Mouse (Mus musculus) mouse trophoblast stem cell (cell line): ENCODE measurements around the gene Tgfbr3.

Experiments
- in situ Hi-C, 2 experiments: fragments of 300-500 bp; cut with MseI, MboI; formaldehyde crosslinking; loops; 2 replicates in 1 of 2; 3 replicates in 1 of 2; pipeline ENCODE4 v1.15.1; 2025

Gene Tgfbr3

GRCm38 (mm10) chr5:107283935-107284524 is 5.4 kb downstream of the Tgfbr3 start:
- in situ Hi-C loops, result loop anchor here in 1 of 2 experiments (25.0 kb wide), 1 partner anchor 422 kb away; no protein-coding TSS in a partner anchor

DNA sequence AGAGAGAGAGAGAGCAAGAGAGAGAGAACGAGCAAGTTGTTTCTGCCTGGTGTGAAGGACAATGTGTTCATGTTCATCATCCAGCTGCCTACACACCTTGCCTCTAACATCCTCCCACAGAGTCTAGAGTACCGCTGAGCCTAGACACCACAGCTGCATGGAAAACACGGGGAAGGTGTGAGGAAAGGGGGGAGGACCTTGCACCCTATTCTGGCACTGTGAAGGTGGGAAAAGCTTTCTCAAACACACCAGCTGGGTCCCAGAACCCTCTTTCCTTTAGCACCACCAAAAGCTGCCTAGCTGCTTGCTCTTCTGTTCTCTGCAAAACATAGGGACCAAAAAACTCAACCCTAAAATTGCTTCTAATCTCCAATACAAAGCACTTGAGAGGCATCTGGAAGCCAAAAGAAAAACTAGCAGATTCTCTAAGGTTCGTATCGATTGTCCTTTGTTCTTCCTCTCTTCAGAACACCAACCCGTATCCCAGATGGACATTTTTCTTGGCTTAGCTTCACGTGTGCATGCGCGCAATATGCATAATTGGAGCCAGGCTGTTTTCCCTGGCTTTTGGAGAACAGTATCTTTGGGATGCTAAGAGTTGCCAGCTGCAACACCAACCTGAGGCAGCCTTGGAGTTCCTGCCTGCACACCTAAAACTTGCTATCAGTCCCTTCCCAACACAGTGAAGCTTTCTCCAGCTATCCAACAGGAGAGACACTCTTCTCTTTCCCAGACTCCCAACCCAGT is 6.7 kb downstream of the Tgfbr3 start:
- in situ Hi-C loops, result loop anchor here in 1 of 2 experiments (25.0 kb wide), 1 partner anchor 420 kb away; no protein-coding TSS in a partner anchor

- in situ Hi-C loops, result loop anchor here in 1 of 2 experiments (25.0 kb wide), 1 partner anchor 417 kb away; no protein-coding TSS in a partner anchor
Observed at GRCm38 (mm10) chr5:107279263-107279662, 10.2 kb downstream of the Tgfbr3 start.

GRCm38 (mm10) chr5:107276186-107276585 is 13.2 kb downstream of the Tgfbr3 start:
- in situ Hi-C loops, result loop anchor here in 1 of 2 experiments (25.0 kb wide), 1 partner anchor 414 kb away; no protein-coding TSS in a partner anchor

DNA sequence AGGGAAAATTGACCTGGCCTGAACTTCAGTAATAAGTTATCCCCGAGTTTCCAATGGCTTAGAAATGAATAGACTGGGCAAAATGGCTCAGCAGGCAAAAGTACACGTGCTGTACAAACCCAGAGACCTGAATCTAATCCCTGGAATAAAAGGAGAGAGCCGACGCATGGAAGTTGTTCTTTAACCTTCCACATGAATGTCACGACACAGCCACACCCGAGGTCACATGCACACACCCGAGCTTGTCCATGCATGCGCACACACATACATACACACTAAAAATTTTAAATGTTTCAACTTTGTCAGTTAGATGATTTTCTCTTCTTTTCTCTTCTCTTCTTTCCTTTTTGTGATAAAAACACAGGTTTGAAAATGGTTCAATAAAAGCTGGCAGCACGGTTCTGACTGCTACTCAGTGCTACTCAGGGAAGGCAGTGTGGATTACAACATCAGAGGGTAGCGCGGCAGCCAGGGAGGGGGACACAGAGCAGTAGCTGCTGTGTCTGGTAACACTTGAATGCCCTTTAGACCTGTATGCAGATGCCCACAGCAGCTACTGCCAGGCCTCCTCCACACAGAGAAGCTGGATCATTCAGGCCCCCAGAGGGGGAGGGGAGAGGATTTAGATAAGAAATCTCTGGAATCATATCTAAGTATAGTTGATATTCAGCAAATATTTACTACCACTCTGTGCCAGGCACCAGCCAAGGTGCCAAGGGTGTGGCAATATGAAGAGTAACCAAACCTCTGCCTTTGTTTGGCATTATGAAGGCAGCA is 17.0 kb downstream of the Tgfbr3 start:
- in situ Hi-C loops, result no loop called here

DNA sequence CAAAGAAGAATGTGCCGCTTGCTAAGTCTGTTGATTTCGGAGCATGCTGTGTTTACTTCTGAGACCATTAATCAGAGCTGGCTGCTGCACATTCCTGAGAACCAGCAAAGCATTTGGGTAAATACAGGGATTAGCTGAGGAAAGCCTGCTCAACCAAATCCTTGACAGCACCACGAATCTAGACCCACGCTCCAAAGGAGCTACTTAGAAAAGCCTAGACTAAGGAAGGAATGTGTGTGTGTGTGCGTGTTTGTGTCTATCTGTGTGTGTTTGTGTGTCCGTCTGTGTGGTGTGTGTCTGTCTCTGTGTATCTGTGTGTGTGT is 20.5 kb downstream of the Tgfbr3 start:
- in situ Hi-C loops, result no loop called here

- in situ Hi-C loops, result no loop called here
Observed at GRCm38 (mm10) chr5:107268121-107269005, 21.1 kb downstream of the Tgfbr3 start.

DNA sequence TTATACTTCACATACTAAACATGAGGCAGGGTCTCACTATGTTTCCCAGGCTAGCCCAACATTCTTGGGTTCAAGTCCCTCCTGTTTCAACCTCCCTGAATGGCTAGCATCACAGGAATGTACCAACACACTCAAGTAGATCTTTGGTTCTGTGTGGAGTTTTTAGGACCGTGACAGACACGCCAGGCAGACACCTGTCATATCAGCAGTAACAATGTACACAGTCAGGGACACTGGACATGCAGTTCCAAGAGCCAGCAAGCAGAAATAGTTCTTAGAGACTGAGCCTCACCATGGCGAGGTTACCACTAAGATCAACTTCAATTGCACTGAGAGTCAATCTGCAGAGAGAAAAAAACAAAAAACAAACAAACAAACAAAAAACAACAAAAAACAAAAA is 22.9 kb downstream of the Tgfbr3 start:
- in situ Hi-C loops, result no loop called here

- in situ Hi-C loops, result no loop called here
Observed at GRCm38 (mm10) chr5:107264426-107265360, 24.7 kb downstream of the Tgfbr3 start.

DNA sequence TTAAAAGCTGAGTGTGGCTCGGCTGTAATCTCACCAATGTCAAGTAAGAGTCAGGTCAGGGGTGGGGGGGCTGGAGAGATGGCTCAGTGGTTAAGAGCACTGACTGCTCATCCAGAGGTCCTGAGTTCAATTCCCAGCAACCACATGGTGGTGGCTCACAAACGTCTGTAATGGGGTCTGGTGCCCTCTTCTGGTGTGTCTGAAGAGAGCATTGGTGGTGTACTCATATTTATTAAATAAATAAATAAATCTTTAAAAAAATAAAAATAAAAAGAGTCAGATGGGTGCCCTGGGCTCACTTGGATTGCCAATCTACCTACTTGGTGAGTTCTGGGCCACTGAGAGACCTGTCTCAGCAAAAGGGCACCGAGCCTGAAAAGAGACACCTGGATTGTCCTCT is 25.6 kb downstream of the Tgfbr3 start:
- in situ Hi-C loops, result no loop called here

DNA sequence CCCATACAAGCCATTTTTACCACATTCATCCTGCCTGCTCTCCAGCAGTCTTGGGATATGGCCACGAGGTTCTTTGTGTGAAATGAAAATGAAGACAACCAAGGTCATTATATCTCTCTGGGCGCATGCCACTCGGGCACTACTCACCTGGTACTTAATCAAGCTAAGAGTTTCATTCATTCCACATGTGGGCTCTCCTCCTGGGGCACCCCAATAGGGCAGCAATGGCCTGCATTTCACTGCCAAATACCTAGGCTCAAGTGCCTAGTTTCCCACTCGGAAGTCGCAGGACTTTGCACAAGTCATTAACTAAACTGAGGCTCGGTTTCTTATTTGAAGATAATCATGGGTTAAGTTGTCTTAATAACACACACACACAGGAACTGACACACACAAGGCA is 27.5 kb downstream of the Tgfbr3 start:
- in situ Hi-C loops, result no loop called here

DNA sequence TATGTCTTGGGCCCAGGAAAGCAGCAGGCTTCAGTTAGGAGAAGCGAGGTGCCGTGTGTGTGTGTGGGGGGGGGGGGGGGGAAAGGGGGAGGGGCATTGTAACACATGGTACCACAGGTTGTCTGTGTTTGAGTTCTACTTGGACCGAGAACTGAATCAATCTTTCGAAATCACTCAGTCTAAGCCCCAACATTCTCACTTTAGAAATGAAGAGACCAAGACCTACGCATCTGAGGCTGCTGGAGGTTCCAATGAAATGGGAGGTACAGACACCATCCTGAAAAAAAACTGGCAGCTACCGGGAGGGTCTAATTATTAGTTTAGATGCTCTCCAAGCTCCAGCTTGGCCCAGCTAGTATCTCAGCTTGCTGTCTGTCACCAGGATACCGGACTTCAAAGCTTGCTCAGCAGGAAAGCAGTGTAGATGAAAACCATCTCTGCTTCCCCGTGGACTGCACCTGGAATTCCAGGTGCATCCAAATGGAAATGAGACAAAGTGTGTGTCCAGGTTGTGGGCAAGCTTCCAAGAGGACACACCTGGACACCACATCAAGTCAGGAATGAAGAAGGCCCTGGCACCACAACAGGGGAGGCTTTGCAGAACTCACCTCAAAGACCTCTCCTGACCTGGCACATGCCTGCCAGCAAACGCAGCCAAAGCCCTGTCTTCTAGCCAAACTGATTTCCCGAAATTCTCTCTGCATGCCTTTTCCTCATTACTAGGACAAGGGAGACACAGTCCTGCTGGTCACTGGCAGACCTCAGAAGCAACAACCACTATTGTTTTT is 28.5 kb downstream of the Tgfbr3 start:
- in situ Hi-C loops, result no loop called here

- in situ Hi-C loops, result no loop called here
Observed at GRCm38 (mm10) chr5:107259487-107260040, 29.9 kb downstream of the Tgfbr3 start.

- in situ Hi-C loops, result no loop called here
Observed at GRCm38 (mm10) chr5:107253395-107253794, 36.0 kb downstream of the Tgfbr3 start.

- in situ Hi-C loops, result no loop called here
Observed at GRCm38 (mm10) chr5:107252435-107252834, 37.0 kb downstream of the Tgfbr3 start.

DNA sequence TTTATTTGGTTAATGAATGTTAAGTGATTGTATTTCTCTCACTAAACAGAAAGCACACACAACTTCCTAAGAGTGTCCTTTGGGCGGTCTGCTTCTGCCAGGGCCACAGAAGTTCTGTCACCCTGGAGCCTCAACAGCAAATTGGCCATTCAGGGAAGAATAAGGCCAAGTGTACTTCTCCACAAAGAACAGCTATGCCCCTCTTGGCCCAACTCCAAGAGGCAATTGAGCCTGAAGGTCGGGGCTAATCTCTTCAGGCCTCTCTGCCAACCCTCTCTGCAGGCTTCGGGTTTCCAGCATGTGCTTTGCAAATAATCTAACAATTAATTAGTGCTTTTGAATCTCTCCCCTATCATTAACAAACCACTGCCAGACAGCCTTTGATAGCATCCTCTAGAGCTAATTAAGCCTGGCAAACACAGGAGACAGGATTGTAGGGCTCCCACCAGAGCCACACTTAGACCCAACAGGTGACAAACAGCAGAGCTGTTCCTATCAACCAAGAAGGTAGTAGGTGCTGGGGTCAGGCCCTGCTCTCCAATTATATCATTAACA is 37.6 kb downstream of the Tgfbr3 start:
- in situ Hi-C loops, result no loop called here

DNA sequence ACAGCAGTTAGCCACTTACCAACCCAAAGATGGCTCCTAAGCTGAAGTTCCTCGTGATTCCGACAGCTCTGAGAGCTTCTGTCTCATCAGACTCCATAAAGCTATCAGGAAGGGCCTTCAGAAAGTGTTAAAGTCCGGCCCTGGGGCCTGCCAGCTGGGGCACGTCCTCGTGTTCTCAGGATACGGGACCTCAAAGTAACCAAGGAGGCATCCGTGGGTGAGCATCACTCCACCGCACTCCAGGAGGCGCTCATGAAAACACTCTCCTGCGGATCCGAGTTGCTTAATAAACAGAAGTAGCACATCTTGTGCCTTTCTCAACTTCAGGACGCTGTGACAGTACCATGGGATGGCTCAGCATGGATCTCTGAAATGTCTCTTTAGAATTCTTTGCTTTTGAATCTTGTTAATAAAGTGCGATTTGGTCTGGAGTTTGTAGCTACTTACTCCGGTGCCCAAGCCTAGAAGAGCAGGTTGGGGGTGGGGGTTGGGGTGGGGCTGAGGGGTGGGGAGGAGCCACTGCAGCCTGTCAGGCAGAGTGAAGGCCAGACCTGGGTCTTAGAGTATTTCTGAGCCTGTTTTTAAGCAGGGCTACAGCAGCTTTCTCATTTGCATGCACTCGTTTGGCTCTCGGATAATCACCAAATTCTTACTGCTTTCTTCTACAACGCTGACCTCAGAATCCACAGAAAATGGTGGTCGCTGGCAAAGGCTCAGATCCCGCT is 38.7 kb downstream of the Tgfbr3 start:
- in situ Hi-C loops, result no loop called here

DNA sequence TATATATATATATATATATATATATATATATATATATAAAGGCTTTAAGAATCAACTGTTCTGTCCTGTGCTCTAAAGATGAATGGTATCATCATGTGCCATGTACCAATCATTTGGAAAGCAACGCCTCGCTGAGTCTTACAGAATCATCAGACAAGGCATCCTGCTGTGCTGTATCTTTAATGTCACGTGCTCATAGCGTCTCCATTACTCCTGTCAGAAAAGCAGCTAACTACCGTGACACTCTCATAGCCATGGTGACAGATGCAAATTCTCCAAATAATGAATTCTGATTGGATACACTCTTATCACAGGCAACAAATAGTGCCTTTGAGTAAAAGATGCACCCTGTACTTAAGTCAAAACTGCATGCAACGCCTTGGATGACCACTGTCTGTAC is 40.7 kb downstream of the Tgfbr3 start:
- in situ Hi-C loops, result no loop called here
